In genomic region chr17:12865407-12865806, GRCm38 (mm10) we compare ENCODE assay signal across 32 mouse cellular contexts. TPM values are rescaled to one million over a fixed set of nuclear protein-coding genes. Genes with fewer than 3 reads are reported as not detected.
"Had no signal": no experiment of that assay in that cellular context is flagged by ENCODE, and none has a peak within 500 bp of the region (broad histone marks: within the 10 kb centered on the region; RNA-seq: fewer than 3 reads in every experiment).

No protein-coding gene starts in this region.

- H3K27me3 ChIP-seq: limb, embryonic 13.5 days; midbrain, embryonic 15.5 days; neural tube, embryonic 13.5 days had no signal

- DNase-seq: kidney, adult 2 months; kidney, postnatal 25 days; layer of hippocampus, adult 9-11 months; liver; lung, adult 18-20 months; lung, postnatal 14 days; right cerebral cortex, adult 18-20 months; right cerebral cortex, postnatal 14 days; right cerebral cortex, postnatal 4 days; thymus, adult 2 months; thymus, postnatal 14 days; thymus, postnatal 4 days had no signal

- H3K9ac ChIP-seq: limb, embryonic 13.5 days; liver, embryonic 12.5 days; liver, embryonic 15.5 days; midbrain, embryonic 15.5 days; neural tube, embryonic 13.5 days had no signal

- H3K4me2 ChIP-seq: limb, embryonic 13.5 days; liver, embryonic 12.5 days; liver, embryonic 15.5 days; midbrain, embryonic 11.5 days; midbrain, embryonic 15.5 days; neural tube, embryonic 13.5 days had no signal

- H3K4me3 ChIP-seq: layer of hippocampus, adult 2 months; limb, embryonic 10.5 days; limb, embryonic 13.5 days; liver, embryonic 12.5 days; liver, embryonic 15.5 days; megakaryocyte, embryonic 14.5 days; midbrain, embryonic 15.5 days; myocyte; neural tube, embryonic 13.5 days had no signal

- H3K27ac ChIP-seq: kidney, postnatal 0 days; layer of hippocampus, adult 2 months; limb, embryonic 10.5 days; limb, embryonic 13.5 days; liver, embryonic 12.5 days; liver, embryonic 15.5 days; macrophage; midbrain, embryonic 15.5 days; neural tube, embryonic 13.5 days had no signal

- ATAC-seq: intestine, postnatal 0 days; liver, embryonic 12.5 days; midbrain, embryonic 15.5 days had no signal

- H3K9me3 ChIP-seq: limb, embryonic 10.5 days; limb, embryonic 13.5 days; liver, embryonic 12.5 days; liver, embryonic 15.5 days; megakaryocyte, embryonic 14.5 days; midbrain, embryonic 15.5 days; neural tube, embryonic 13.5 days had no signal

- H3K4me1 ChIP-seq: liver, embryonic 12.5 days; liver, embryonic 15.5 days; midbrain, embryonic 15.5 days; neural tube, embryonic 13.5 days had no signal

- H3K36me3 ChIP-seq: limb, embryonic 10.5 days; limb, embryonic 13.5 days; liver, embryonic 12.5 days; liver, embryonic 15.5 days; midbrain, embryonic 15.5 days; neural tube, embryonic 13.5 days had no signal

RNA-seq across cellular contexts. Expression of gene Mas1, which starts 2.5 kb away (rescaled TPM):
- total RNA-seq: monocyte, adult 5-6 weeks; neutrophil, adult 5-6 weeks had no signal
- polyA plus RNA-seq: large intestine, adult 2 months; macrophage; midbrain, embryonic 11.5 days had no signal

RNA-seq across cellular contexts. Expression of gene Mrgprh, which starts 10.4 kb away (rescaled TPM):
- total RNA-seq: left cerebral cortex, adult 18-20 months; monocyte, adult 5-6 weeks; neutrophil, adult 5-6 weeks had no signal
- polyA plus RNA-seq: intestine, postnatal 0 days; kidney, embryonic 14.5 days; kidney, postnatal 0 days; liver, embryonic 12.5 days; liver, embryonic 15.5 days; lung, embryonic 16.5 days; macrophage; midbrain, embryonic 11.5 days; midbrain, embryonic 15.5 days; myocyte; neural tube, embryonic 13.5 days; stomach, embryonic 14.5 days had no signal

RNA-seq across cellular contexts. Expression of gene Pnldc1, which starts 44.6 kb away (rescaled TPM):
- total RNA-seq: monocyte, adult 5-6 weeks had no signal
- polyA plus RNA-seq: macrophage had no signal
